Mouse (Mus musculus): Measurements from ENCODE around the gene Crygf.
"Not testable (repeated sequence)": the region's sequence is repeated elsewhere in the genome, so short reads cannot be mapped to it uniquely, and the experiment has no call there.

Crygf gene

GRCm38 (mm10) chr1:65926294-65926693 is at the start of gene Crygf:
TSS of gene Crygf (plus strand) at chr1:65926520.
- no peak for DNase-seq (ENCODE audit: low spot score)

- no peak for DNase-seq (ENCODE audit: low spot score)
Measured at GRCm38 (mm10) chr1:65925361-65926210, 734 bp upstream of the Crygf start.

- not testable (repeated sequence) for DNase-seq (ENCODE audit: low spot score)
Measured at GRCm38 (mm10) chr1:65926696-65927095, 376 bp downstream of the Crygf start.

GRCm38 (mm10) chr1:65930055-65930454 is 3.7 kb downstream of the Crygf start:
- no peak for DNase-seq (ENCODE audit: low spot score)

- no peak for DNase-seq (ENCODE audit: low spot score)
Measured at GRCm38 (mm10) chr1:65932091-65932812, 5.9 kb downstream of the Crygf start.
